Mouse (Mus musculus): ENCODE data around the gene Pde4b.

- TF ChIP-seq POLR2A (IDR thresholded peaks at IDR 0.05; ENCODE audit: control insufficient read depth, low read depth, low read length): no peak
- TF ChIP-seq CTCF (IDR thresholded peaks at IDR 0.05; ENCODE audit: control insufficient read depth, insufficient read depth, insufficient replicate concordance, low read depth, low read length): no peak
Measured at GRCm38 (mm10) chr4:102171636-102172035, 84.3 kb downstream of the Pde4b start.

All from testis, adult 2 months (tissue).